Mouse (Mus musculus): ENCODE measurements around the gene Slc1a6. TPM values are rescaled to one million over a fixed set of nuclear protein-coding genes. Genes with fewer than 3 reads are reported as not detected.

Slc1a6 gene
- polyA plus RNA-seq (2012; rRNA removed): not detected in 2 replicates

DNA sequence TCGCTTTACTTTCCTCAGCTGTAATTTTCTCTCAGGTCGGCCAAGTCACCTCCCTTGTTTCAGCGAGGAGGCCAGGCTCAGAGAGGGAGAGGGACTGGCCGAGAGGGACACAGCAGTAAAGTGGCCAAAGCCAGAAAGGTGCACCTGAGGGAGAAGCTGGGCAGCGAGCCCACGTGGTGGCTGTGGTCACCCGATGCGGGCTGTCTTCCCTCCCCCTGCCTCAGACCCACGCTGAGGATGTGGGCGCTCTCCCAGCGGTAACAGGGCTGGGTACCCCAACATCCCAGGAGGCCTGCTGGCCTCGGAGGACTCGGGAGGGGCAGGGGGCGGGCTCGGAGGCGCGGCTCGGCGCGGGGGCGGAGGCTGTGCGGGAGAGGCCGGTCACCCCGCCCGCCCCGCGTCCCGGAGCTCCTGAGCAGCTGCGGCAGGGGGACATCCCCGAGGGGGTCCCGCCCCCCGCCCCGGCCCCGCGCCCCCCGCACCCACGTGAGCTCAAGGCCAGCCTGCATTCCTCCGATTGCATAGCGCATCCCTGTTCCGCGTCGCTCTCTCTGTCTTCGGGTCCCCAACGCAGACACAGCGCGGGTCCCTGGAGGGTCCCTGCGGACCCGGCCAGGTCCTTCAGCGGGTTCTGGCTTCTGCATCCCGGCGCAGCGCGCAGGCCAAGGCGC is at the start of gene Slc1a6:
Gene Slc1a6 (plus strand): TSS at position 516 of the 671 bp plus-strand sequence.
- Histone ChIP-seq H3K4me1 (replicated peaks; ENCODE audit: control insufficient read depth, insufficient read depth, low read length) (0 out of 2 replicates have a peak, but pooled peaks cover 3% of the 10 kb centered on the region), H3K27me3 (ENCODE audit: control insufficient read depth, insufficient read depth, low read length) (peaks cover 3% of the 10 kb centered on the region; the same call in 1 of the 2 replicates), H3K4me3 (ENCODE audit: control insufficient read depth, insufficient read depth, low read length) (peak within 1 kb of the TSS; percentile 19; the same call in 1 of the 2 replicates), H3K36me3 (ENCODE audit: control insufficient read depth, insufficient read depth, low read length) (no peaks in the 10 kb centered on the region), H3K27ac (ENCODE audit: control insufficient read depth, insufficient read depth, low read length) (no peak within 1 kb of the TSS)
- 3% methylated on average over 49 of the region's 54 CpGs for WGBS
- no peak for TF ChIP-seq CTCF (IDR thresholded peaks at IDR 0.05; ENCODE audit: borderline replicate concordance, control insufficient read depth, extremely low read depth, insufficient read depth, low read length, poor library complexity)
- TF ChIP-seq POLR2A (IDR thresholded peaks at IDR 0.05; ENCODE audit: control insufficient read depth, extremely low read depth, insufficient read depth, low read length, poor library complexity): no peak
- no peak for DNase-seq

DNA sequence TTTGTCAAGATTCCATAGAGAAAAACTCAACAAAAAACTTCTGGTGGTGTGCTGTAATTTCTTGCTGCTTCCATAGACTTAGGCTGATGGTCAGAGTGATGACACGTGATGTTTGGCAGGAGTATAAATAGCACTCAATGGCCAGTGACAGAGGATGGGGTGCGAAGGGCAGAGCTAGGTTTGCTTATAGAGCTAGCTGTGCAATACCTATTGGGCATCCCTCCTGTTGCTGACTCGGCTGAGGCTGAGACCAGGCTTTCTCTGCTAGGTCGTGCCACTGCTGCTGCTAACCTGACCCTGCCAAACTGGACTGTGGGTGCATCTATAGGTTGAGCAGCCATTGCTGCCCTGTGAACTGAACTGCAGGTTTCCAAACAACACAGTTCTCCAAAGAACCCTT is 40.5 kb upstream of the Slc1a6 start:
- 88% methylated on average over 4 of the region's 4 CpGs for WGBS
- TF ChIP-seq CTCF (IDR thresholded peaks at IDR 0.05; ENCODE audit: borderline replicate concordance, control insufficient read depth, extremely low read depth, insufficient read depth, low read length, poor library complexity) (no peak), POLR2A (IDR thresholded peaks at IDR 0.05; ENCODE audit: control insufficient read depth, extremely low read depth, insufficient read depth, low read length, poor library complexity) (no peak)
- Histone ChIP-seq H3K36me3 (ENCODE audit: control insufficient read depth, insufficient read depth, low read length) (no peaks in the 10 kb centered on the region), H3K27ac (ENCODE audit: control insufficient read depth, insufficient read depth, low read length) (no peak overlapping the region), H3K4me3 (ENCODE audit: control insufficient read depth, insufficient read depth, low read length) (no peak overlapping the region), H3K4me1 (replicated peaks; ENCODE audit: control insufficient read depth, insufficient read depth, low read length) (no peaks in the 10 kb centered on the region), H3K27me3 (ENCODE audit: control insufficient read depth, insufficient read depth, low read length) (no peaks in the 10 kb centered on the region)
- no peak for DNase-seq

DNA sequence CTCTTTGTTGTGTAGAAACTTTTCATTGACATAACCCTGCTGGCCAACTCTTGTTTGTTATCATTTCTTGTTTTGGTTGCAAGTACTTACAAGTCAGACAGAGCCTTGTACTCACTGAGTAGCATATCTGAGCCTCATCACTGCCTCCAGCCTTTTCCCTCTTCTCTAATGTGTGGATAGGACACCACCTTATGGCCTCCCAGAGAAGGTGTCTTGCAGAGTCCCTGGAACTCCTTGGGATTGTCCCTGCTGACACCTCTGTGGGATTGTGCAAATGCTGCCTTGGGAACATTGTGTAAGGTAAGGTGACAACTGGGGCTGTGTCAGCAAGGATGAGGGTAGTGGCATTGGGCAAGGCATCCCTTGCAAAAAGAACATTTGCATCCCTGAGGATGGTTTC is 36.6 kb upstream of the Slc1a6 start:
- Histone ChIP-seq H3K4me1 (replicated peaks; ENCODE audit: control insufficient read depth, insufficient read depth, low read length) (no peaks in the 10 kb centered on the region), H3K27ac (ENCODE audit: control insufficient read depth, insufficient read depth, low read length) (no peak overlapping the region), H3K4me3 (ENCODE audit: control insufficient read depth, insufficient read depth, low read length) (no peak overlapping the region), H3K27me3 (ENCODE audit: control insufficient read depth, insufficient read depth, low read length) (no peaks in the 10 kb centered on the region), H3K36me3 (ENCODE audit: control insufficient read depth, insufficient read depth, low read length) (no peaks in the 10 kb centered on the region)
- TF ChIP-seq CTCF (IDR thresholded peaks at IDR 0.05; ENCODE audit: borderline replicate concordance, control insufficient read depth, extremely low read depth, insufficient read depth, low read length, poor library complexity): no peak
- TF ChIP-seq POLR2A (IDR thresholded peaks at IDR 0.05; ENCODE audit: control insufficient read depth, extremely low read depth, insufficient read depth, low read length, poor library complexity): no peak
- DNase-seq: no peak

DNA sequence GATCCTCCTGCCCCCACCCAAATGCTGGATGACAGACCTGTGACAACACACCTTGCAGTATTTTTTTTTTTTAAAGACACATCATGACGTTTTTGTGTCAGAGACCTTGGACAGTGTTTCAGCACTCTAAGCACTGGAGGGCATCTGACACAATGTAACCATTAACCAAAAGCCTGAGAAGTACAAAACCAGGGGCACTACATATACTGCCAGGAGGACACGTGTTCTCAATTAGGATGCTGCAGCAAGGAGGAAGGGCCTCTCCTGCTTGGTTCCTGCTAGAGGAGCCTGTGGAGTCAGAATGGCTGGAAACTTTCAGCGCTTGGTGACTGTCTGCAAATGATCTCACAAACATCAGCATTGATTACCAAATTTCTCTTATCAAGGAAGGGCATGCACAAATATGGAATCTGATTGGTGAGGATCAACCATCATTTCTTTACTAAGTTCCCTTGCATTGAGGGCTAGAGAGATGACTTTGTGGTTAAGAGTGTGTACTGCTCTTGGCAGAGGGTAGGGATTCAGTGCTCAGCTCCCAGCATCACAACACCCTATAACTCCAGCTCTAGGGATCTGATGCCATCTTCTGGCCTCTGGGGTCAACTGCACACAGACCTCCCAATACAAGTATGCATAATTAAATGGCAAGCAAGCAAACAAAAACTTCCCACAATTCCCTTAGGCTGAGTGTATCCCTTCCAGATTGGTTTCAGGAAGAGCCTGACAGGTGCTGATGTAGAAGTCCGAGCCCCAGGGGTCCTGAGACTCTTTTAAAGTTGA is 34.7 kb upstream of the Slc1a6 start:
- H3K4me1 ChIP-seq (replicated peaks; ENCODE audit: control insufficient read depth, insufficient read depth, low read length): no peaks in the 10 kb centered on the region
- H3K4me3 ChIP-seq (ENCODE audit: control insufficient read depth, insufficient read depth, low read length): no peak overlapping the region
- no peak for DNase-seq
- H3K27ac ChIP-seq (ENCODE audit: control insufficient read depth, insufficient read depth, low read length): no peak overlapping the region
- no peaks in the 10 kb centered on the region for H3K27me3 ChIP-seq (ENCODE audit: control insufficient read depth, insufficient read depth, low read length)
- 58% methylated on average over 4 of the region's 4 CpGs for whole genome bisulfite sequencing
- TF ChIP-seq POLR2A (IDR thresholded peaks at IDR 0.05; ENCODE audit: control insufficient read depth, extremely low read depth, insufficient read depth, low read length, poor library complexity): no peak
- no peak for TF ChIP-seq CTCF (IDR thresholded peaks at IDR 0.05; ENCODE audit: borderline replicate concordance, control insufficient read depth, extremely low read depth, insufficient read depth, low read length, poor library complexity)
- no peaks in the 10 kb centered on the region for H3K36me3 ChIP-seq (ENCODE audit: control insufficient read depth, insufficient read depth, low read length)

DNA sequence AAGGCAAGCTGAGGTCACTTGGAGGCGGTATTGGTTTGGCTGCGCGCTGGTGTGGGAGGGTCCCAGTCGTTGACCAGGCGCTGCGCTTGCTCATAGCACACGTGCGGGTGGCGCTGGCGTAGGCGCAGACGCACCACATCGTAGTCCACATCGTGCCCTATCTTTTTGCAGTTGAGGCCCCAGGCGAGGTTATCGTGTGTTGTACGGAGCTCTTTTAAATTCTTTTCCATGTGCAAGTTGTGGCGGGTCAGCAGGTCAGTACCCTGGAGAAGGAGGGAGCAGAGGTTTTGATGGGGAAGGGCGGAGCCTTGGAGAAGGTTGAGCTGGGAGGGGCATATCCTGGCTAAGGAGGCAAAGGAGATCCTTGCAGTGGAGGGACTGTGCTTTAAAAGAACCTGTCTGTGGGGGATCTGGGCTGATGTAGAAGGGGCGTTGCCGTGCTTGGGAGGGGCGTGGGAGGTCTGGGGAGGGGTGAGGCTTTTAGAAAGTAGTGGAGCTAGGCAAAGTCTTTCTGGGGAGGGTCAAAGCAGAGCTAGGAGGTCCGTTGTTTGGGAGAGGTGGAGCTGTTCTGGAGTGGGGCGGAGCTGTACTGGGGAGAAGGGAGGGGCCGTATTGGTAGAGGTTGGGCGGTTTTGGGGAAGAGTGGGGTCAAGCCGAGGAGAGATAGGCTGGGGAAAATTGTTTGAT is 33.1 kb upstream of the Slc1a6 start:
- no peak for DNase-seq
- Histone ChIP-seq H3K36me3 (ENCODE audit: control insufficient read depth, insufficient read depth, low read length) (no peaks in the 10 kb centered on the region), H3K27ac (ENCODE audit: control insufficient read depth, insufficient read depth, low read length) (no peak overlapping the region), H3K27me3 (ENCODE audit: control insufficient read depth, insufficient read depth, low read length) (no peaks in the 10 kb centered on the region), H3K4me3 (ENCODE audit: control insufficient read depth, insufficient read depth, low read length) (no peak overlapping the region), H3K4me1 (replicated peaks; ENCODE audit: control insufficient read depth, insufficient read depth, low read length) (no peaks in the 10 kb centered on the region)
- 13% methylated on average over 27 of the region's 27 CpGs for WGBS
- TF ChIP-seq CTCF (IDR thresholded peaks at IDR 0.05; ENCODE audit: borderline replicate concordance, control insufficient read depth, extremely low read depth, insufficient read depth, low read length, poor library complexity): no peak
- TF ChIP-seq POLR2A (IDR thresholded peaks at IDR 0.05; ENCODE audit: control insufficient read depth, extremely low read depth, insufficient read depth, low read length, poor library complexity): no peak

DNA sequence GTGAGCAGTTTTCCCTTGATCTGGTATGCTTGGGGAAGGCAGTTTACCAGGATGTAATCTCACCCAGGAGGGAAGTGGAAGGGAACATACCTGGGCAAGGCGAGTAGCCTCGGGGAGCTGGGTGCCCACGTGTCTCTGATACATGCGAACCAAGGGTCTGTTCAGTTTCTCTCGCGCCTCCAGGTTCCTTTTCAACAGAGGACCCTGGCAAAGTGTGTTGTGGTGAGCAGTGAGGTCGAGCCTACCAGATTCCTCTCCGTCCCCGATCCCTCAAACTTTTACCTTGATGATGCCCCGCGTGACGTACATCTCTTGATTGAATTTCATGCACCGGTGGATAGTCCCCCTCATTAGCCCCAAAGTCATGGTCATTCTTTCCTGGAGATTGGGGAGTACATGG is 32.1 kb upstream of the Slc1a6 start:
- Histone ChIP-seq H3K4me1 (replicated peaks; ENCODE audit: control insufficient read depth, insufficient read depth, low read length) (no peaks in the 10 kb centered on the region), H3K27ac (ENCODE audit: control insufficient read depth, insufficient read depth, low read length) (no peak overlapping the region), H3K36me3 (ENCODE audit: control insufficient read depth, insufficient read depth, low read length) (no peaks in the 10 kb centered on the region), H3K27me3 (ENCODE audit: control insufficient read depth, insufficient read depth, low read length) (no peaks in the 10 kb centered on the region; the same call in 1 of the 2 replicates), H3K4me3 (ENCODE audit: control insufficient read depth, insufficient read depth, low read length) (no peak overlapping the region)
- no peak for TF ChIP-seq CTCF (IDR thresholded peaks at IDR 0.05; ENCODE audit: borderline replicate concordance, control insufficient read depth, extremely low read depth, insufficient read depth, low read length, poor library complexity)
- TF ChIP-seq POLR2A (IDR thresholded peaks at IDR 0.05; ENCODE audit: control insufficient read depth, extremely low read depth, insufficient read depth, low read length, poor library complexity): no peak
- WGBS: 82% methylated on average over 13 of the region's 13 CpGs
- no peak for DNase-seq
